Mouse (Mus musculus): Measurements from ENCODE around the gene Pex14. TPM values are rescaled to one million over a fixed set of nuclear protein-coding genes. Genes with fewer than 3 reads are reported as not detected.

The Pex14 gene
- polyA plus RNA-seq, 1 experiment from 2014 or later = 51.1 TPM

DNA sequence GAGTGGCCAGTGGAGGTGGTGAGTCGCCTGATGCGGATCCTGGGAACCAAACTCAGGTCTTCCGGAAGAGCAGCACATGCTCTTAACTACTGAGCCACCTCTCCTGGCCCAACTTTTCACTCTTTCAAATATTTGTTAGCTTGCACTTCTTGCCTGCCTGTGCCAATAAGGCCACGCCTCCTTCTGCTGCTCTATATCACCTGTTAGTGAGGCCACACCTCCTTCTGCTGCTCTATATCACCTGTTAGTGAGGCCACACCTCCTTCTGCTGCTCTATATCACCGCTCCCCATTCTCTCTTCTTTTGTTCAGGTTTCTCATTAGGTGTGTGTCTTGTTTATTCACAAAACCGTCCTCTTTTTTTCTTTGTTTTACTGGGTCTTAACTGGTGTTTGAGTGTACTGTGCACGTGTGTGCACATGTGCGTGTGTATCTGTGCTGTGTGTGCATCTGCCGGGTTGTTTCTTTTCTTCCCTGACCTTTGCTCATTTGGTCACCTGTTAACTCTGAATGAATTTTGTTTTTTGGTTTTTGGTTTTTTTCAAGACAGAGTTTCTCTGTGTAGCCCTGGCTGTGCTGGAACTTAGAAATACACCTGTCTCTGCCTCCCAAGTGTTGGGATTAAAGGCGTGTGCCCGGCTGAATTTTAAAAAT lies 97.1 kb downstream of the Pex14 start:
- no peak overlapping the region for H3K27ac ChIP-seq
- no peak overlapping the region for H3K4me2 ChIP-seq
- H3K27me3 ChIP-seq = no peaks in the 10 kb centered on the region
- no peaks in the 10 kb centered on the region for H3K36me3 ChIP-seq
- 80% methylated on average over 11 of the region's 11 CpGs for WGBS
- no peak overlapping the region for H3K4me3 ChIP-seq
- ATAC-seq (ENCODE audit: borderline replicate concordance, extremely low read depth, low FRiP score, low TSS enrichment) = no peak
- no peaks in the 10 kb centered on the region for H3K4me1 ChIP-seq
- no peaks in the 10 kb centered on the region for H3K9me3 ChIP-seq
- no peak overlapping the region for H3K9ac ChIP-seq

DNA sequence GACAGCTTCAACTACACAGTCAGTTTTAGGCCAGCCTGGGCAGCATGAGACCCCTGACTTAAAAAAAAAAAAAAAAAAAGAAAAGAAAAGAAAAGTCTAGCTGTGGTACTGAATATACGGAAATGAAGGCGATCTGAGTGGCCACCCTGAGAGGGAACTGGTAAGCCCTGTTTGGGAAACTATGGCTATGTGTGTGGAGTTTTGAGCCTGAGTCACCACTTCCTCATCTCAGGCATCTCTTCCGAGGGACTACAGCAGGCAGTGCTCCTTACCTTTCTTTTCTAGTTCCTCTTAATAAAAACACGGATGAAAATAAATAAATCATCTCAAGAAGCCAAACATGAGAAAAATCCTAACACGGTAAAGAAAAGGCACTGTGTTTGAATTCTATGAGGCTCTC lies 98.2 kb downstream of the Pex14 start:
- WGBS = 67% methylated on average over 5 of the region's 5 CpGs
- Histone ChIP-seq H3K4me1 (no peaks in the 10 kb centered on the region), H3K9ac (no peak overlapping the region), H3K27ac (no peak overlapping the region), H3K4me2 (no peak overlapping the region), H3K36me3 (no peaks in the 10 kb centered on the region), H3K27me3 (no peaks in the 10 kb centered on the region), H3K4me3 (no peak overlapping the region), H3K9me3 (no peaks in the 10 kb centered on the region)
- ATAC-seq (ENCODE audit: borderline replicate concordance, extremely low read depth, low FRiP score, low TSS enrichment) = no peak

DNA sequence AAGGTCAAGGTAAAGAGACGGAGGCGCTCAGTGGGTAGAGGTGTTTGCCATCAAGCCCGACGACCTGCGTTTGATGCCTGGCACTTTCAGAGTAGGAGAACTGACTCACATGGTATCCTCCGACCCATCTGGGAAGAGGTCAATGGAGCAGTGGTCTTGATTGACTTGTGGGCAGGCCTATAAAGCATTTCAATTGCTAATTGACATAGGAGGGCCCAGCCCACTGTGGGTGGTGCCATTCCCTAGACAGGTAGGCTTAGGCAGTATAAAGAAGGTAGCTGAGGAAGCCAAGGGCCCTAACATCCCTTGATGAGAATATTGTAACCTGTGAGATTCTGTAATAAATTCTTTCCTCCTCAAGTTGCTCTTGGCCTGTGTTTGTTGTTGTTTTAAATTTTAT lies 98.9 kb downstream of the Pex14 start:
- Histone ChIP-seq H3K9me3 (no peaks in the 10 kb centered on the region), H3K4me2 (no peak overlapping the region), H3K4me1 (no peaks in the 10 kb centered on the region), H3K27ac (no peak overlapping the region), H3K9ac (no peak overlapping the region), H3K27me3 (no peaks in the 10 kb centered on the region), H3K36me3 (no peaks in the 10 kb centered on the region), H3K4me3 (no peak overlapping the region)
- WGBS = 89% methylated on average over 6 of the region's 6 CpGs
- ATAC-seq (ENCODE audit: borderline replicate concordance, extremely low read depth, low FRiP score, low TSS enrichment) = no peak

DNA sequence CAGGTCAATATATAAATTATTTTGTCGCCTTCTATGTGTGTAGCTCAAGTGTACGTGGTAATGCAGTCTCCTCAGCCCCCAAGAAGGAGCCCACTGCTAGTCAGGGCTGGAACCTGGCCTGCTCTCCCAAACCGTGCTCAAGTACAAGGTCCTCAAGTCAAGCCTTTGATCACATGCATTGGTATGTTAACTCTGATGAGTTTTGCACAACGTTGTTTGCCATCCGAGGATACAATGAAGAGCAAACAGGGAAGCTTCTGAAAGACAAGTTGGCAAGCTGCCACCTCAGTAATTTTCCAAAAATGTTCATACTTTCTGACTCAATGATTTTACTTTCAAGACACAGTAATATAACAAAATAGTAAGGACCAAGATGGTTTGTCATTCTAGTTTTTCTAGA lies 105.7 kb downstream of the Pex14 start:
- Histone ChIP-seq H3K4me3 (no peak overlapping the region), H3K36me3 (no peaks in the 10 kb centered on the region), H3K9ac (no peak overlapping the region), H3K4me2 (no peak overlapping the region), H3K27ac (no peak overlapping the region), H3K4me1 (0 out of 2 replicates have a peak, but pooled peaks cover 2% of the 10 kb centered on the region), H3K27me3 (no peaks in the 10 kb centered on the region), H3K9me3 (no peaks in the 10 kb centered on the region)
- WGBS = 52% methylated on average over 5 of the region's 5 CpGs
- ATAC-seq (ENCODE audit: borderline replicate concordance, extremely low read depth, low FRiP score, low TSS enrichment) = no peak

DNA sequence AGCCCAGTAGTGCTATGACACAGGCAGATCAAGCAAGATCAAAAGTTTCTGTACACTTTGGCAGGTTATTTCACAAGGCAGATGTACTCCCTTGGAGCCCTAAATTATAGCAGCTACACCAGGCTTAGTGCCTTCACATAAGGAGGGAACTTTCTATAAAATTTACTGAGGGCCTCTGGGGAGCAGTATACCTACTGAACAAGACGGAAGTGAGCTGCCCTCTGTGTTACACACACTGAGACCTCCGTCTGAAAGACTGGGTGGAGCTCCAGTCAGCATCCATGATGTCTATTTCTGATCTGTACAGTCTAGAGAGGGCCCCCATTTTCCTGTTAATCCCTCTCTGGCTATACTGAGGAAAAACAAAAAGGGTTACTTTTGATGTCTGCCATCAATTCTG lies 109.6 kb downstream of the Pex14 start:
- no peaks in the 10 kb centered on the region for H3K9me3 ChIP-seq
- peaks cover 33% of the 10 kb centered on the region for H3K4me1 ChIP-seq
- no peak overlapping the region for H3K4me3 ChIP-seq
- no peak for ATAC-seq (ENCODE audit: borderline replicate concordance, extremely low read depth, low FRiP score, low TSS enrichment)
- no peak overlapping the region for H3K4me2 ChIP-seq
- H3K27me3 ChIP-seq = no peaks in the 10 kb centered on the region
- H3K36me3 ChIP-seq = no peaks in the 10 kb centered on the region
- WGBS = 30% methylated on average over 2 of the region's 2 CpGs
- no peak overlapping the region for H3K9ac ChIP-seq
- H3K27ac ChIP-seq = no peak overlapping the region

DNA sequence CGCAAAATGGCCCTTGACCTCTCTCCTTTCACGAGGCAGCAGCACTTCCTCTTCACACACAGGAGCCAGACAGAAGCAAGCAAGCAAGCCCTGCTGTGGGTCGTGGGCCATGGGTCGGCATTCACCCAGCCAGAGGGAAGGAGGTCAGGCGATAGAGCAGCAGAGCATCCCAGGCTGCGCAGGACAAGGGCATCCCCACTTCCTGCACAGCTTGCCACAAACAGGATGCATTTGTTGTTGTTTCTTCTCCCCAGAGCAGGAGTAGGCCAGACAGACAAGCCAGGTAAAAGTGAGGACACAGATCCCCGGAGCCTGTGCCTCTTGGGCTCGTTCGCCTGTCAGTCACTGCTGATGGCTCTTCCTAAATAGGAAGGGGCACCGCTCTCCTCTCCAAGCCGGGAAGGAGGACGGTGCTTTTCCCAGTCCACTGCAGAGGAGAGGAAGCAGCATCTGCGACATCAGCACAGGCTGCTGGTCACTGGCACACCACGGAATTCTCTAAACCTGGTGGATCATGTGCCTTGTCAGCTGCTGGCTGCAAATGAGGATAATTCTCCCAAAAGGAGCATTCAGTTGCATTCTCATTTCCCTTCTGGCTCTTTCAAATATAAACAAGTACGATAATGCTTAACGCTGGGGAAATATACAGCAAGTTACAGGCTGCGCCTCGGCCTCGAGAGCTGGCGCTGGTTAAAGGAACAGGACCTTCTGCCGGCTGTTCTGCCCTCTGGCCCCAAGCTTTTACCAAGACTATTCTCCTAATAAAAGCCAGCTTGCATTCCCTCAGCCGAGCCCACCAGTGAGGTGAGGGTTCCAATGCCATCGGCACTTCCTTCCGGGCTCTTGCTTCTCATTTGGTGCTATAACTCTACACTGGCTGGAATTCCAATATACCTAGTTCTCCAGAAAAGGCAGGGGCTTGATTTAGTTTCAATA lies 113.9 kb downstream of the Pex14 start:
- H3K9me3 ChIP-seq = no peaks in the 10 kb centered on the region
- peaks cover 3% of the 10 kb centered on the region; the same call in 1 of the 2 replicates for H3K36me3 ChIP-seq
- H3K27ac ChIP-seq = peak overlapping the region; percentile 60
- H3K4me3 ChIP-seq = no peak overlapping the region
- ATAC-seq (ENCODE audit: borderline replicate concordance, extremely low read depth, low FRiP score, low TSS enrichment) = peak; percentile 56; the same call in 1 of the 2 replicates
- 32% methylated on average over 24 of the region's 24 CpGs for whole genome bisulfite sequencing
- no peaks in the 10 kb centered on the region for H3K27me3 ChIP-seq
- peak overlapping the region; percentile 9; the same call in 1 of the 2 replicates for H3K4me2 ChIP-seq
- no peak overlapping the region for H3K9ac ChIP-seq
- H3K4me1 ChIP-seq = peaks cover 34% of the 10 kb centered on the region

DNA sequence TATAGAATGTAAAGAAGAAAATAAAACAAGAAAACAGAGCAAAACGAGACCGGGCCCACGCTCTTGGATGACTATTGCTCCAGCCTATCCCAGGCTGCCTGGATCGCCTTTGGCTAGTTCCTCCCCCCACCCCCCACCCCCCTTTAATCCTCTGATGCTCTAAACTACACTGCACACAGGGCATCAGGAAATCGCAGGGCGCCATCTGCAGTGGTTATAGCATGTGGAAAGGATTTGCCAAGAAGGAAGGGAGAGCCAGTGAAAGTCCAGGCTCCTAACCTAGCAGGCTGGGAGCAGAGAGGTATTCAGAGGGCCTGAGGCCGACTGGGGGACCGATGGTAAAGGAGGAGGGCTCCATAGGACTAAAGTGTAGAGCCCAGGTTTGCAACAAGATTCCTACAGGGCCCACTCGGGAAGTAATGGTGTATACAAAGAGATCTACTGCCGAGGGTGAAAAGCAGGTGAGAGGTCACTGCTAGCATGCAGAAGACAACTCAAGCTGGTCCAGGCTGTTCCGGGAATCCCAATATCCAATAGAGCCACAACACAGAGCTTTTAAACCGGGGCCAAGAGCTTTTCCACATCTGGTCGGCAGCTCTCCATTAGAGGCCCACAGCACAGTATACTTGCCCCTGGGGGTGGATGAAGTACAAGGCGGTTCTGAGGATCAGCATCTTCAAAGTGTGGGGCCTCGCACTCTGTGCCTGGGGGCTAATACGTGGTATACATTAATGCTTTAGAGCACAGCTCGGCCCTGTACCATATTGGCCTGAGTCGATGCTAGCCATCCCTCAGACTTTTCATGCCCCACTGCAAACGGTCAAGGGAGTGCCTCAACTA lies 114.8 kb downstream of the Pex14 start:
- H3K27me3 ChIP-seq = no peaks in the 10 kb centered on the region
- H3K36me3 ChIP-seq = peaks cover 3% of the 10 kb centered on the region; the same call in 1 of the 2 replicates
- ATAC-seq (ENCODE audit: borderline replicate concordance, extremely low read depth, low FRiP score, low TSS enrichment) = no peak
- no peak overlapping the region for H3K9ac ChIP-seq
- H3K27ac ChIP-seq = peak overlapping the region; percentile 60; the same call in 1 of the 2 replicates
- H3K4me3 ChIP-seq = no peak overlapping the region
- 72% methylated on average over 19 of the region's 19 CpGs for WGBS
- no peak overlapping the region for H3K4me2 ChIP-seq
- H3K4me1 ChIP-seq = peaks cover 34% of the 10 kb centered on the region
- no peaks in the 10 kb centered on the region for H3K9me3 ChIP-seq

DNA sequence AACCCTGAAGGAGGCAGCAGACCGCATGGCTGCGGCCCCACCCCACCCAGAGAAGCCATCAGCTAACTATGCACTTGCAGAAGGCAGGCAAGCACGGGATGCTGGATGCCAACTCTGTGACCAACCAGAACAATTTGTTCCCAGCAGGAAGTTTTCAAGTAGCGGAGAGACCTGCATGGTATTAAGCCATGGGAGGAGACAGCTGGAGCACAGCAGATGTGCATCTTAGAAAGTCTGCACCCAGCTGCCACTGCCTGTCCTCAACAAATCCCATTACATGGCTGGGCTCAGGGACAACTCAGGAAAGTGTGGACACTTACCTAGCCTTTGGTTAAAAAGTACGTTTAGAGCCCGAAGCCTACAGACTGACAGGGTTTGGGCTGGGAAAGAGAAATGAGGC lies 117.4 kb downstream of the Pex14 start:
- H3K9ac ChIP-seq = no peak overlapping the region
- H3K36me3 ChIP-seq = peaks cover 3% of the 10 kb centered on the region; the same call in 1 of the 2 replicates
- no peak overlapping the region for H3K4me2 ChIP-seq
- no peak overlapping the region for H3K27ac ChIP-seq
- ATAC-seq (ENCODE audit: borderline replicate concordance, extremely low read depth, low FRiP score, low TSS enrichment) = no peak
- peaks cover 38% of the 10 kb centered on the region for H3K4me1 ChIP-seq
- H3K27me3 ChIP-seq = no peaks in the 10 kb centered on the region
- H3K9me3 ChIP-seq = no peaks in the 10 kb centered on the region
- WGBS = 78% methylated on average over 6 of the region's 6 CpGs
- no peak overlapping the region for H3K4me3 ChIP-seq

DNA sequence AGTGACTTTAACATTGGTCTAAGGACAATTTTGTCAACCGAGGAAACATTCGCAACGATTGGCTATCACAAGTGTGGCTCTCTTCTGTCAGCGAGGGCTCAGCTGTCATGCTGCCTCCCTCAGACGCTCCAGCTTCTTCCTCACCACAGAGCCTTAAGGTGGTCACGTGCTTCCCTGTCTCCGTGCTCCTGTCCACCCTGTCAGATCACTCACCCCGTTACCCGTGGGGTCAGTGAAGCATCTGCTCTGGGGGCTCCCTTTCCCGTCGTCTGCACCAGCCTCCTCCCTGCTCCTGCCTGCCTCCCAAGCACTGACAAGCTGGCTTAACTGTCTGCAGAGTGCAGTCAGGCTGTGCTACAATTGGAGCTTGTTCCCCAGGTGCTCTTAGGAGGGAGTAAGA lies 119.8 kb downstream of the Pex14 start:
- no peak overlapping the region for H3K9ac ChIP-seq
- H3K4me1 ChIP-seq = peaks cover 14% of the 10 kb centered on the region
- H3K4me2 ChIP-seq = no peak overlapping the region
- H3K27me3 ChIP-seq = no peaks in the 10 kb centered on the region
- no peaks in the 10 kb centered on the region for H3K9me3 ChIP-seq
- H3K36me3 ChIP-seq = peaks cover 3% of the 10 kb centered on the region; the same call in 1 of the 2 replicates
- H3K27ac ChIP-seq = no peak overlapping the region
- WGBS = 51% methylated on average over 11 of the region's 11 CpGs
- no peak overlapping the region for H3K4me3 ChIP-seq
- ATAC-seq (ENCODE audit: borderline replicate concordance, extremely low read depth, low FRiP score, low TSS enrichment) = no peak

DNA sequence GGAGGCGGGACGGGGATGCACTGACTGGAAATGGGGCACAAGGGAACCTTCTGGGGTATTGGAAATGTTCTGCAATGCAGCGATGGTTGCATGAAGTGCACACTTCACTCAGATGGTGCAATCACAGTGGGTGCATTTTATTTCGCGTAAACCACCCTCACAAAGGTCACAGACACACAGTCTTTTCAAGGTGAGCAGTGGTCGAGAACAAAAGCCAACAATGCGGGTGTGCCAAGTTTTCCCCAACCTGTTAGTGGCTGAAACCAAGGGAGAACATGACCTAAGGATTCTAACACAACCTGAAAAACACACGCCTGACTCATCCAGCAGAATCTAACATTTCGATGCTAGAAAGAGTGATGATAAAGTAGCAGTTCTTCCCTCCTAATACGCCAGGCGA lies 120.8 kb downstream of the Pex14 start:
- H3K27me3 ChIP-seq = no peaks in the 10 kb centered on the region
- no peak overlapping the region for H3K9ac ChIP-seq
- peaks cover 12% of the 10 kb centered on the region for H3K4me1 ChIP-seq
- 87% methylated on average over 11 of the region's 11 CpGs for WGBS
- ATAC-seq (ENCODE audit: borderline replicate concordance, extremely low read depth, low FRiP score, low TSS enrichment) = no peak
- H3K4me2 ChIP-seq = no peak overlapping the region
- H3K9me3 ChIP-seq = no peaks in the 10 kb centered on the region
- H3K4me3 ChIP-seq = no peak overlapping the region
- H3K36me3 ChIP-seq = peaks cover 3% of the 10 kb centered on the region; the same call in 1 of the 2 replicates
- H3K27ac ChIP-seq = peak overlapping the region; percentile 49

DNA sequence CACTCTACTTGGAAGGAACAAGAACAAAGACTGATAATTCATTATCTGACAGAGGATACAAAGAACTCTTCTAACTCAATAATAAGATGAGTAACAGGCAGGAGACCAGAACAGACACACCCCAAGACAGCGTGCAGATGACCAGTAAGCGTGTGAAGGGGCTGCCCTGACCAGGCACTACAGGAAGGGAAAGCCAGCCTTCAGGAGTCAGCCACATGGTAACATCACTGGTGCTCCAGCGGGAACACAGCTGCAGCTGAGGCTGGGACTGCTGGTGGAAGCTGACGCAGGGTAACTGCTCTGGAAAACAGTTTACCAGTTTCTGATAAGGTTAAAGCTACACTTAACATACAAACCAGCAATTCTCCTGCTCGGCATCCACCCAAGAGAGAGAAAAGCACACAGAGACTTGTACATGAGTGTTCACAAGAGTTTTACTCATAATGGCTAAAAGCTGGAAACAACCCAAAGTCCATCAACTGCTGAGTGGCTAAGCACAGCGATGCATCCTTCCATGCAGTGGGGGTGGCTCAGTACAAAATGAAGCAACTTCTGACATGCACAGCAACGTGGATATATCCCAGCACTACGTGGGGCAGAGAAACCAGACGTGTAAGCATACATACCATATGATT lies 121.3 kb downstream of the Pex14 start:
- H3K9ac ChIP-seq = no peak overlapping the region
- no peaks in the 10 kb centered on the region for H3K27me3 ChIP-seq
- H3K27ac ChIP-seq = peak overlapping the region; percentile 49
- WGBS = 41% methylated on average over 9 of the region's 9 CpGs
- no peak overlapping the region for H3K4me3 ChIP-seq
- H3K4me1 ChIP-seq = peaks cover 12% of the 10 kb centered on the region
- no peaks in the 10 kb centered on the region for H3K9me3 ChIP-seq
- ATAC-seq (ENCODE audit: borderline replicate concordance, extremely low read depth, low FRiP score, low TSS enrichment) = peak; percentile 47; the same call in 1 of the 2 replicates
- H3K4me2 ChIP-seq = no peak overlapping the region
- H3K36me3 ChIP-seq = peaks cover under 1% of the 10 kb centered on the region; the same call in 1 of the 2 replicates
